Mouse (Mus musculus): ENCODE data around the gene Sept9. TPM values are rescaled to one million over a fixed set of nuclear protein-coding genes. Genes with fewer than 3 reads are reported as not detected.
"Not testable (repeated sequence)": the region's sequence is repeated elsewhere in the genome, so short reads cannot be mapped to it uniquely, and the experiment has no call there.

The Sept9 gene
- total RNA-seq, 2 experiments from 2014 or later: 114 to 119 TPM

DNA sequence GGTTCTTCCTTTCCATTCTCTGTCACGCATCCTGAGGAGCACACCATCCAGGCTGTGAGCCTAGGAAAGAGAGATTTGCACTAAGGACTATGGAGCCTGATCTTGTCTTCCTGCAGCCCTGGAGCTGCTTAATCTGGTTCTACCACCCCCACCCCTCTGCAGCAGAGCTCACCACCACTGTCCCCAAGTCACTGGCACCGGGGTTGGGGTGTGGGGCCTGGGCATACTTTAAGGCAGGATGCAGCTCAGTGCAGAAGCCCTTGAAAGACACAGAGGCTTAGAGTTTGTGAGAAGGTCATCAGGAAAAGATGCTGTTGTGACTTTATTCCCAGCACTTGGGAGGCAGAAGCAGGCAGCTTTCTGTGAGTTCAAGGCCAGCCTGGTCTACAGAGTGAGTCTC lies 135.7 kb downstream of the Sept9 start:
- DNase-seq (ENCODE audit: extremely low spot score in 1 of 2, low spot score in 1 of 2): no peak

DNA sequence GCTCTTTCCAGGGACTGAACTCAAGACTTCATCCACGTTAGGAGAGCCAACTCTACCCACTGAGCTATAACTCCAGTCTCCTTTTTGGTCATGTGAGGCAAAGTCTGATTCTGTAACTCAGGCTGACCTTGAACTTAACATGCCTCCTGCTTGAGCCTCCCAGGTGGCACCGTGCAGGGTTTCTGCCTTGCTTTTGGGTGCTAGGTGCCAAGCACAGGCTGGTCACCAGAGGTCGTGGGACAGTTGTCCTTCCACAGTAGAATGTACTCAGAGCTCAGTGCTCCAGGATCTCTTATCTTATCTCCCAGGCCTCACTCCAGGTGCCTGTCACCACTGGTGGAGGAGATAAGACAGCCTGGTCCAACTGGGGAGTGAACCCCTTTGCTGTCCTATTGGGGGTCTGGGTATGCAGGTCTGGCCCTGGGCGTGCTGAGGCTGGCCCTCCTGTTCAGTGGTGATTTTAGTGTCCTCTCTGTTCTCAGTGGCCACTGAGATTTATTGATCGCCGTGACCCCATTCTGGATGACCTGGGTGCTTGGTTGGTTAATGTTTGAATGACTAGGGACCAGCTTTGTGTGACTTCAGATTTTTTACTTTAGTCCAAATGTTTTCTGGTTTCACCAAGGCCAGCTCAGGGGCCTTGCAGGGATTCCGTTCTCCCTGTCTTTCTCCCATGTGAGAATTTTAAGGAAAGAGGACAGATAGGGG lies 136.8 kb downstream of the Sept9 start:
- no peak for DNase-seq (ENCODE audit: extremely low spot score in 1 of 2, low spot score in 1 of 2)

DNA sequence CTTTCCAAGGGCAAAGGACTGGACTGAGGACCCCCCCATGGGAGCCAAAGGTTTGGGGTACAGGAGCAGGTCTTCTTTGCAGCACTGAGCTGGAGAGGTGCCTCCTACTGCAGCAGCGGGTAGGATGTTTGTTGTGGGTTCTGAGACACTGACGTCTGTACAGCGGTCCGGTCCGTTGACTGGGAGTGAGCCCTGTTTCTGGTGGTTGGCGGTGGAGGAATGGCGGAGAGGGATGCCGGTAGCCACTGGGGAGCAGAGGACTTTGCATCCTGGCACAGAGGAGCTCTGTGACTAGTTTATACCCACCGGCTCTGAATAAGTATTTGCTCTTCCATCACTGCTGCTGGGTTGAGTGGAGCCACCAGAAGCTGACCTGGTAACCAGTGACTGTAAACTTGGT lies 138.3 kb downstream of the Sept9 start:
- DNase-seq (ENCODE audit: extremely low spot score in 1 of 2, low spot score in 1 of 2): no peak

GRCm38 (mm10) chr11:117338503-117338902 lies 139.0 kb downstream of the Sept9 start:
- DNase-seq (ENCODE audit: extremely low spot score in 1 of 2, low spot score in 1 of 2): no peak

DNA sequence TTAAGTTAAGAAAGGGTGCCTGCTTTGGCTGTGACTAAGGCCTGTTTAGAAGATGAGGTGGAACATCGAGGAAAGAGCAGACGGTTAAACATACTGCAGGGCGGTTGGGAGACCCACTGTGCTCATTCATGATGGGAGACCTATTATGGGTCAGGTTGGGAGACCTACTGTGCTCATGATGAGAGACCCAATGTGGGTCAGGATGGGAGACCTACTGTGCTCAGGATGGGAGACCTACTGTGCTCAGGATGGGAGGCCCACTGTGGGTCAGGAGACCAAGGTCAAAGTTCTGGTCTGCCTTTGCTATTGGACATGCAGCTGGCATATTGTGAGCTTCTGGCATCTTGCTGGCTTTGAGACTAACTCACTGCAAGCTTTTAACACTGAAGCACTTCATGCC lies 139.6 kb downstream of the Sept9 start:
- DNase-seq (ENCODE audit: extremely low spot score in 1 of 2, low spot score in 1 of 2): no peak

DNA sequence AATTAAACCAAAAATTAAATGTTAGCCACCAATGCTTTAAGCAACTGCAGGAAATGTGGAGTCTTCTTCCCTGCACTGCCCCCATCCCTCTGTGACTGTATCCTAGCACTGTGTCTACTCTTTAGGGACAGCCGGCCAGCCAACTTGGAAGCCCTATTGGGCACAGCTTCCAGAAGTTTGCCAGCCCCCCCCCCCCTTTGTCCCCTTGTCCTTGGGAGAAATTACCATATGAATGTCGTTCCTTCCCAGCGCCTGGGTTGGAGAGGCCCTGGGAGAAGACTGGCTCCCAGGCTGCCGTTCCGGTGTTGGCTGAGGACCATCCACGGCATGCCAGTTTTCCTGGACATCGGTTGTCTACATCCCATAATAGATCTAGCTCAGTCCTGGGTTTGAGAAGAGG lies 141.8 kb downstream of the Sept9 start:
- DNase-seq (ENCODE audit: extremely low spot score in 1 of 2, low spot score in 1 of 2): no peak

DNA sequence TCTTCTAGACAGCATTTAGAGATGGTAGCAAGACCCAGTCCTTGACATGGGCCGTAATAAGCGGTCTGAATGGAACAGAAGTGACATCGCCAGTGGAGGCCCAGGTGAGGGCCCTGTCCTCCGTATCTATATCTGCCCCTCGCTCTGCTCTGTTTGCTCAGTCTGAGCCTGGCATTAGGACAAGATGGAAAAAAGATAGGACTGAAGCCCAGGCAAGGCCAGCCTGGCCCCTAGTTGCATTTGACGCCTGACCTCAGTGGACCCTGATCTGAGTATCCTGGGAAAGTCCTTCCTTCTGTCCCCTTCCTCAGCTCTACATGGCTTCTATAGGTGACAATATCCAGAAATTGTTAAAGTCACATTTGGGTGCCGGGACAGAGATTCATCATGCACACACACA lies 142.6 kb downstream of the Sept9 start:
- no peak for DNase-seq (ENCODE audit: extremely low spot score in 1 of 2, low spot score in 1 of 2)

DNA sequence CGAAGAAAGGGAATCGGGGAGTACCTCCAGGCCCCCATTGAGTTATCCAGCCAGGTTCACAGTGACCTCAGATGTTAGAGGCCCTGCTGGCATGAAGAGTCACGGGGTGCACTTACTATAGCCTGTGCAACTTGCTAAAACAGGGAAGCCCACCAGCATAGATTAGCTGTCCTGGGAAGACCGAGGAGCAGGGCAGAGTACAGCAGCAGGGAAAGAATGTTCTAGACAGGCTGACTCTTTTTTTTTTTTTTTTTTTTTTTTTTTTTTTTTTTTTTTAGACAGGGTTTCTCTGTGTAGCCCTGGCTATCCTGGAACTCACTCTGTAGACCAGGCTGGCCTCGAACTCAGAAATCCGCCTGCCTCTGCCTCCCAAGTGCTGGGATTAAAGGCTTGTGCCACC lies 143.0 kb downstream of the Sept9 start:
- not testable (repeated sequence) for DNase-seq (ENCODE audit: extremely low spot score in 1 of 2, low spot score in 1 of 2)

- no peak for DNase-seq (ENCODE audit: extremely low spot score in 1 of 2, low spot score in 1 of 2)
These were observed 144.3 kb downstream of the Sept9 start for GRCm38 (mm10) chr11:117343800-117344199.

DNA sequence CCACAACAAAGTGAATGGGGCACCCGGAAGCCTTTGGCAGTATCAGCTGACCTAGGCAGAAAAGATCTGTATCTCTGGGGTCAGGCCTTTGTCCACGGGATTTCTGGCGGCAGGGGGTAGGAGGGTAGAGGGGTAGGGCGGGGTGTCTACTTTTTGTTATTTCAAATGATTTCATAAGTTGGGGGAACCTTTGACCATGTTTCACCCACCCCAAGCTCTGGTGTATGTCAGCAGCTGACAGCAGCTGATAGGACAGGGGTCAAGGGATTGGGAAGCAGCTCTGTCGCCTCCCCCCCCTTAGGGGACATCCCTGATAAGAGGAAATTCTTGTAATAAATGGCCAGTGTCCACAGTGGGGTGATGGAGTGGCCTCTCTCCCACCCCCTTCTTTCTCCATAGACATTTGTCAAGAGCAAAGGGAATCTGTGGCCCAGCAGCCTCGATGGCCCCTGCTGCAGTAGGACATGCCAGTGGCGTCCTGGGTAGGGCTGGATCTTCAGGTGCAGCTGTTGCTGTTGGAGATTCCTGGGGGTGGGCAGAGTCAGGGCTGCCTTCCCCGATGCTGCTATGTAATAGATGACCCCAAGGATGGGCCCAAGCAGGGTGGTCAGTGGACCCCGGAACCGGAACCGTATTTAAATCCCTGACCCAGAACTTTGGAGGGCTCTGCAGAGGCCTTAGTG lies 145.0 kb downstream of the Sept9 start:
- no peak for DNase-seq (ENCODE audit: extremely low spot score in 1 of 2, low spot score in 1 of 2)

DNA sequence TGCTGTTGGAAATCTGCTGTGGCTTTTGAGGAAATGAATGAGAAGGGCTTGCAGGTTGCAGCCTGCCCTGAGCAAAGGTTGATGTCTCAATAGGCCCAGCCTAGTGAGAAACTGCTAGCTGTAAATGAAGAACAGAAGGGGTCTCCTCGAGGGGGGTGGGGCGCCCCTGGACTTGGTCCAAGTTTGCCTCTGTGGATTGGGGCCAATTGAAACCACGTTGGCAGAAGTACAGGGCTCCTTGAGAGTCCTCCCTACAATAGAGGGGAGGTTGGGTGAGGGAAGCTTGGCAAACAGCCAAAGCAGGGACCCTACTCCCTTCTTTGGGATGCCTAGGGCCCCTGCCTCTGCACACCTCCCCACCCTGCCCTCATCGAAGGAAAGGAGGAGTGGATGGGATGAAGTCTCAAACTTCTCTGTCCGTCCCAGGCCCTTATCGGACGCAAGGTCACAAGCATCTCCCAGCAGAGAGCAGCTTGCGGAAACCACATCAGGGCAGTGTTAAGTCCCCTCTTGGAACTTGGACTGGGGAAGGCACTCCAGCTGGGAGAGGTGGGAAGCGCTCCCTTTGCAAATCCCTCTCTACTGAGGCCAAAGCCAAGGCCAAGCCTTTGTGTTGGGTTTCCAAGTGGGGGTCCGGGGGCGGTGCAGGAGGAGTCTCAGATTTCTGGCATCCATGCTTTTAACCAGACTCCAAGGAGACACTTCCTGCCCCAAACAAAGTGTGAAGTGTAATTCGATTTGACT lies 145.7 kb downstream of the Sept9 start:
- DNase-seq (ENCODE audit: extremely low spot score in 1 of 2, low spot score in 1 of 2): no peak

DNA sequence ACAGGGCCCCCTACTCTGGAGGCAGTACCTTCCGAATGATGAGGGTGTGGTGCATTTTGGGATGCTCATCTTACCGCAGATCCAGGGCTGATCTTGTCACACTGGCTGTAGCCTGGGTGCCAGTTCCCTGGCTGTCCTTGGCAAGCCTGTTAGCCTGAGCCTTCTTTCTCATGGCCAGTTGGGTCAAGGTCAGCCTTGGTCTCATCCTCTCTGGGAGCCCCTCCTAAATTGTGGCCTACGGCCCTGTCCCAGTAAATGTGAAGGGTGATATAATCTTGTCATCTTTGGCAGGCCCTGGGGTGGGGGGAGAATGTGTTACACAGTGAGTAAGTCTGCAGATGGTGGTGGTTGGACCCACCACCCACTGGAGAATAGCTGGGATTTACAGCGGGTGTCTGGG lies 147.8 kb downstream of the Sept9 start:
- no peak for DNase-seq (ENCODE audit: extremely low spot score in 1 of 2, low spot score in 1 of 2)

- DNase-seq (ENCODE audit: extremely low spot score in 1 of 2, low spot score in 1 of 2): no peak
These were observed 149.1 kb downstream of the Sept9 start for GRCm38 (mm10) chr11:117348429-117349103.

DNA sequence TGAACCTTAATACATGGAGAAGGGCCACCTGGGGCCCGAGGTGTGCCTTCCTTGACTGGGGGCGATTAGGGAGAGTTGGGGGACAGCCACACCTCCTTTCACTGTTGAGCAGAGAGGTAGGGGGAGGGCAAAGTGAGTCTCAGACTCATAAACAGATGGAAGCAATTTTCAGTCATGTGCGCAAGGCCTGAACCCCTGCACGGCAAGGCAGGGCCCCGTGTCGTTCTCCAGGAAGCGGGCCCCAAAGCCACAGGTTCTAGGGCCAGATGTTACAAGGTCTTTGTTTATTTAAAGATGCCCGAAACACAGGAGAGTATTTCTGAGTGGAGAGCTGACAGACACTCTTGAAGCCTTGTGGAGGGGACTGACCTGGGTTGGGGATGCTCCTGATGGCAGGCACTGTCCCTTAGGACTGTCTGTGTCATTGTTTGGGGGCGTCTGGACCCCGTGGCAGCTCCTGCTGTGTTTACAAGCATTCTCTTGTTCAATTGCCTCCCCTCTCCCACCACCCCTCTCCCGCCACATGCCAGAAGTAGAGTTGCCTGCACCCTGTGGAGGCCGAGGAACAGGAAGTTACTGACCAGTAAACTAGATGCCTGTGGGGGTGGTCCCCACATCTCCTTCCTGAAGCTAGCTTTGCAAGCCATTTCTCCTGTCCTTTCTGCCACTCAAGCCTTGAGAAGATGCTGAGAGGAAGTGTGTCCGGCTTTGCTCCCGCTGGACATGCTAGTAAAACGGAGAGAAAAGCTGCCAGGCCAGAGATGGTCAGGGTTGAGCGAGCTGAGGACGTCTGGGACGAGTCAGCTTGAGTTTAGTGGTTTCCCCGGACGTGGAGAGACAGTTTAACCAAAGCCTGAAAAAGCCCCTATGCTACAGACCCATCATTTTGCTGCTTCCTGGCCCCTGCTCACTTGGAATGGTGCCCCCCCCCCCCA lies 150.2 kb downstream of the Sept9 start:
- no peak for DNase-seq (ENCODE audit: extremely low spot score in 1 of 2, low spot score in 1 of 2)

- DNase-seq (ENCODE audit: extremely low spot score in 1 of 2, low spot score in 1 of 2): no peak
These were observed 151.2 kb downstream of the Sept9 start for GRCm38 (mm10) chr11:117350462-117351222.

DNA sequence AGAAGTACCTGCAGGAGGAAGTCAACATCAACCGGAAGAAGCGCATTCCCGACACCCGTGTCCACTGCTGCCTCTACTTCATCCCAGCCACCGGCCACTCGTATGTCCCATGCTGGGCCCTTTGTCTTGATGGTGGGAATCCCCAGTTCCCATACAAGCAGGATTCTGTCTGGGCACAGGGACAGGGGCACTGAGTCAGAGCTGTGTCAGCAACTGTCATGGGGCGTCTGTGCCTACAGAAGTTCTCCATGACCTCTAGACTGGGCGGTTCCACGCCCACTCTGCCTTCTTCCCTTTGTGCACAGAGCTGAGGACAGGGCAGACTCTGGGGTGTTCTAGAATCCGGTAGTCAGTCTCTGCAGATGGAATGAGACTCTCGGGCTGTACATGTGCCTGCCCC lies 153.7 kb downstream of the Sept9 start:
- no peak for DNase-seq (ENCODE audit: extremely low spot score in 1 of 2, low spot score in 1 of 2)

GRCm38 (mm10) chr11:117354107-117354506 lies 154.6 kb downstream of the Sept9 start:
- no peak for DNase-seq (ENCODE audit: extremely low spot score in 1 of 2, low spot score in 1 of 2)

- DNase-seq (ENCODE audit: extremely low spot score in 1 of 2, low spot score in 1 of 2): no peak
These were observed 157.5 kb downstream of the Sept9 start for GRCm38 (mm10) chr11:117356937-117357336.

Data from layer of hippocampus, postnatal 25 days (tissue).